Comparison of ENCODE assay signal across 11 mouse cellular contexts in the genomic region with DNA sequence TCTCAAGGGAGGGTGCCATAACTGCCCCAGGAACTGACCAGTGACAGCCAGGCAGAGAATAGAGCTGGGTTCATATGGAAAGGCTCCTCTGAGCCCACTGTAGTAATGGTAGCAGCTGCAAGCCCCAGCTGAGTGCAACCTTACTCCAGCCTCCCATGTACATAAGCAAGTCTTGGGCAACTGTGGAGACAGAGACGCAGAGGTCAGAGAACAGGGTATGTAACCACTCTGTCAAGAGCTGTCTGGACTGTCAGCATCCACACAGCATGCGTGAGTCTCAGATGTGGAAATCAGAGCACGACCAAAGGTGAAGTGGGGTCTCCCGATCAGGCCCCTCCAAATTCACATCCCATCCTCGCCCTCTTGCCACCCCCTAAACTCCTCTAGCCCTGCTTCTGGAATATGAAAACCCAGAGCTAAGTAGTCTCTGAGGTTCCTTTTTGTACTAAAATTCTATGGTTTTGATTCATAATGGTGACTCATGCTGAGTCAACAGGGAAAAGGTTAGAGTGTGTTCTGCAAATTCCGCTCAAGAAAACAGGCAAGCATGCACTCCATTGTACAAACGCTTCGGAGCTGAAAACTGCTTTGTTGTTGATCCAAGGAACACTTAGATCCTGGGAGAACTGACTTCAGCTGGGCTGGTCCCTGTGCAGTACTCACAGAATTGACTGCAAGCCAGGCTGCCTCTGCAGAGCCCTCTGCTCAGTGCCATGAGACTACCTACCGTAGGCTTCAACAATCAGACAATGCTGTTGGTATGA. TPM values are rescaled to one million over a fixed set of nuclear protein-coding genes. Genes with fewer than 3 reads are reported as not detected.
DNase-seq lines count a peak whose midpoint lies in the region; ATAC-seq and TF ChIP-seq lines count a peak whose summit lies in the region.
"Had no signal": no experiment of that assay in that cellular context is flagged by ENCODE, and none has a peak within 500 bp of the region (broad histone marks: within the 10 kb centered on the region; RNA-seq: fewer than 3 reads in every experiment).

No protein-coding gene starts in this region.

- DNase-seq in layer of hippocampus, adult 11-12 months (ENCODE audit: low spot score): peak; percentile 32
- DNase-seq in layer of hippocampus, postnatal 10 days (ENCODE audit: low spot score in 2 of 2): no peak
- DNase-seq in adrenal gland, adult 2 months: peak; percentile 72
- DNase-seq in layer of hippocampus, adult 2 months (ENCODE audit: low spot score in 2 of 2): peak in 1 of 2 experiments; percentile 34
- no peak for DNase-seq in embryo, embryonic 10 days (ENCODE audit: low spot score)
- DNase-seq in spleen, postnatal 36 days (ENCODE audit: low spot score in 2 of 2): no peak

- H3K9ac ChIP-seq in intestine, embryonic 15.5 days: no peak overlapping the region
- H3K9ac ChIP-seq: liver, embryonic 15.5 days; neural tube, embryonic 13.5 days had no signal

- TF ChIP-seq CTCF in layer of hippocampus, adult 2 months (conservative IDR thresholded peaks at IDR 0.05): no peak

- H3K27me3 ChIP-seq in myocyte (ENCODE audit: control insufficient read depth, insufficient read depth, insufficient read length): no peaks in the 10 kb centered on the region
- H3K27me3 ChIP-seq in intestine, embryonic 15.5 days (replicated peaks): no peaks in the 10 kb centered on the region
- H3K27me3 ChIP-seq: neural tube, embryonic 13.5 days had no signal

- peak overlapping the region; percentile 43 for H3K27ac ChIP-seq in layer of hippocampus, adult 2 months
- H3K27ac ChIP-seq in intestine, embryonic 15.5 days: no peak overlapping the region
- H3K27ac ChIP-seq: liver, embryonic 15.5 days; neural tube, embryonic 13.5 days had no signal

- H3K79me2 ChIP-seq in myocyte (ENCODE audit: control insufficient read depth, insufficient read depth): no peaks in the 10 kb centered on the region

- no peaks in the 10 kb centered on the region for H3K9me3 ChIP-seq in intestine, embryonic 15.5 days
- H3K9me3 ChIP-seq: liver, embryonic 15.5 days had no signal

- H3K4me3 ChIP-seq in layer of hippocampus, adult 2 months: no peak overlapping the region
- H3K4me3 ChIP-seq in myocyte: no peak overlapping the region
- H3K4me3 ChIP-seq in intestine, embryonic 15.5 days (replicated peaks): no peak overlapping the region
- H3K4me3 ChIP-seq: liver, embryonic 15.5 days; neural tube, embryonic 13.5 days had no signal

- ATAC-seq in intestine, embryonic 15.5 days: no peak

- WGBS in intestine, embryonic 15.5 days: 86% methylated on average over 9 of the region's 9 CpGs

- H3K4me1 ChIP-seq in intestine, embryonic 15.5 days (replicated peaks): no peaks in the 10 kb centered on the region
- H3K4me1 ChIP-seq: liver, embryonic 15.5 days had no signal

- no peaks in the 10 kb centered on the region for H3K36me3 ChIP-seq in myocyte (ENCODE audit: control insufficient read depth, insufficient read depth)
- no peaks in the 10 kb centered on the region for H3K36me3 ChIP-seq in intestine, embryonic 15.5 days
- H3K36me3 ChIP-seq: G1E; liver, embryonic 15.5 days; neural tube, embryonic 13.5 days had no signal

- peak overlapping the region; percentile 61 for H3K4me2 ChIP-seq in myocyte (ENCODE audit: low read depth)
- H3K4me2 ChIP-seq in intestine, embryonic 15.5 days (replicated peaks): no peak overlapping the region
- H3K4me2 ChIP-seq: liver, embryonic 15.5 days; neural tube, embryonic 13.5 days had no signal

- TF ChIP-seq POLR2A in myocyte (IDR thresholded peaks at IDR 0.05; ENCODE audit: insufficient read length, low read depth): no peak

- no peak overlapping the region for H3ac ChIP-seq in myocyte (ENCODE audit: control insufficient read depth, insufficient read length)

TF ChIP-seq in myocyte, 11 proteins besides CTCF, POLR2A, EP300 and RAD21:
- TF ChIP-seq CEBPB (IDR thresholded peaks at IDR 0.05; ENCODE audit: insufficient read depth, poor library complexity, severe bottlenecking) (peak; percentile 28; the same call in 1 of the 2 replicates), MYOD1 (IDR thresholded peaks at IDR 0.05; ENCODE audit: control insufficient read depth in 1 of 3, insufficient read length in 2 of 3, low read depth in 2 of 3) (peak in 2 of 3 experiments; percentile 27 to 40), POLR2AphosphoS2 (IDR thresholded peaks at IDR 0.05; ENCODE audit: insufficient read length, low read depth) (no peak)

RNA-seq across cellular contexts. Expression of a gene that starts 23.5 kb away (rescaled TPM):
- 10 to 100 TPM; 62.8 to 65.0 TPM for total RNA-seq in layer of hippocampus, postnatal 10 days (2021)
- 10 to 100 TPM; 23.9 to 85.2 TPM for total RNA-seq in adrenal gland, adult 2 months (2021)
- 13.1 and 20.7 TPM in 2 replicates for polyA plus RNA-seq in adrenal gland, adult 2 months (2012; rRNA removed)
- total RNA-seq in layer of hippocampus, adult 2 months (2021): 10 to 100 TPM; 62.2 to 66.9 TPM
- polyA plus RNA-seq in myocyte (2012; fragmentation: generic; extraction: Trizol): 35.8 TPM
- polyA plus RNA-seq in intestine, embryonic 15.5 days (2015; fragmentation: Nextera tagmentation; extraction: Ambion mirVana): 19.6 and 20.2 TPM in 2 replicates

Comparison
In these comparisons a context has a peak if more than half of its experiments do, and no peak if none do; other contexts are left out.
1. DNase-seq: peak in layer of hippocampus, adult 11-12 months (single experiment) and adrenal gland, adult 2 months (single experiment); none in layer of hippocampus, postnatal 10 days (0 of 2), embryo, embryonic 10 days (single experiment) and spleen, postnatal 36 days (0 of 2).